Mouse (Mus musculus): Measurements from ENCODE around the gene Pebp1. TPM values are rescaled to one million over a fixed set of nuclear protein-coding genes. Genes with fewer than 3 reads are reported as not detected.

The Pebp1 gene
- polyA plus RNA-seq, 1 experiment: 697 TPM

DNA sequence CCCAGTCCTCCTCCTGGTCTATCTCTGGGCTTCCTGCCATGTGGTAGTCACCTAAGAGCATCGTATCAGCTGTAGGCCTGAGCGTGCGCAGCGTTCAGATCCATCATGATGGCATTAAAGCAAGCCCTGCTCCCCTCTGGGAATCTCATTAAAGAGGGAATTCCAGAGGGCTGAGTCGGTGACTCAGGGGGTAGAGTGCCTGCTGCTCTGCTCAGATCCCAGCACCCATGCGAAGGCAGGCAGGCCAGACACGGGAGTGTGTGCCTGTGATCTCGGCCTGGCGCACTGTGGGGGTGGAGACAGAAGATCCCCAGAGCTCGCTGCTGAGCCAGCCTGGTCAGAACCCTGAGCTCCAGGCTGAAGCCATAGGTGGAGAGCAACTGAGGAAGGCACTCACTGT lies 39.1 kb downstream of the Pebp1 start:
- no peaks in the 10 kb centered on the region for H3K79me2 ChIP-seq (ENCODE audit: control insufficient read depth, insufficient read depth)
- H3K4me3 ChIP-seq (ENCODE audit: insufficient read depth, poor library complexity, severe bottlenecking): no peak overlapping the region
- no peaks in the 10 kb centered on the region for H3K36me3 ChIP-seq (ENCODE audit: control insufficient read depth, insufficient read depth)
- H3K79me3 ChIP-seq (ENCODE audit: low read depth): no peaks in the 10 kb centered on the region
- TF ChIP-seq FOSL1 (IDR thresholded peaks at IDR 0.05; ENCODE audit: insufficient read depth, low read length, poor library complexity, severe bottlenecking) (no peak), CTCF (IDR thresholded peaks at IDR 0.05; ENCODE audit: control insufficient read depth, insufficient read depth, insufficient read length) (no peak), MYOG (IDR thresholded peaks at IDR 0.05; ENCODE audit: control insufficient read depth, extremely low read depth, insufficient read length) (no peak), USF1 (IDR thresholded peaks at IDR 0.05; ENCODE audit: low read depth) (no peak), CEBPB (IDR thresholded peaks at IDR 0.05; ENCODE audit: low read depth) (no peak), MAX (IDR thresholded peaks at IDR 0.05) (no peak), MYOD1 (IDR thresholded peaks at IDR 0.05; ENCODE audit: control insufficient read depth, insufficient read length, low read depth) (no peak)
- H3K27me3 ChIP-seq (ENCODE audit: control insufficient read depth, insufficient read depth, insufficient read length): no peaks in the 10 kb centered on the region
- H3ac ChIP-seq (ENCODE audit: control insufficient read depth, insufficient read length, low read depth): no peak overlapping the region

DNA sequence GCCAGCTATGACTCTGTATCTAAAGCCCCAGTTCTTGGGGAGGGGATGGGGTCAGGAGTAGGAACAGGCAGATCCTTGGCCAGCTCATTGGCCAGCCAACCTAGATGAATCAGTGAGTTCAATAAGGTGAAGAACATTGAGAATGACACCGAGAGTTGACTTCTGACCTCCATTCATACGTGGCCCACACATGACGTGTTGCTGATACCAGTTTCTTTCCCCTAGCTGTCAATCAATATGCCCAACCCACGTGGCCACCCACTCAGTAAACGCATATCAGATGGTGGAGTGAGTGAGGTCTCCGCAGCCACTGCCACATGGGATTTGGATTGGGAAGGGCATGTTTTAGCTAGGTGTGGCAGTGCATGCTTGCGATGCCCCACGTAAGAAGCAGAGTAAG lies 42.3 kb downstream of the Pebp1 start:
- Histone ChIP-seq H3K79me2 (ENCODE audit: control insufficient read depth, insufficient read depth) (no peaks in the 10 kb centered on the region), H3ac (ENCODE audit: control insufficient read depth, insufficient read length, low read depth) (no peak overlapping the region), H3K36me3 (ENCODE audit: control insufficient read depth, insufficient read depth) (no peaks in the 10 kb centered on the region), H3K27me3 (ENCODE audit: control insufficient read depth, insufficient read depth, insufficient read length) (no peaks in the 10 kb centered on the region), H3K79me3 (ENCODE audit: low read depth) (no peaks in the 10 kb centered on the region), H3K4me3 (ENCODE audit: insufficient read depth, poor library complexity, severe bottlenecking) (no peak overlapping the region)
- TF ChIP-seq CEBPB (IDR thresholded peaks at IDR 0.05; ENCODE audit: low read depth) (no peak), MYOD1 (IDR thresholded peaks at IDR 0.05; ENCODE audit: control insufficient read depth, insufficient read length, low read depth) (no peak), MYOG (IDR thresholded peaks at IDR 0.05; ENCODE audit: control insufficient read depth, extremely low read depth, insufficient read length) (no peak)

DNA sequence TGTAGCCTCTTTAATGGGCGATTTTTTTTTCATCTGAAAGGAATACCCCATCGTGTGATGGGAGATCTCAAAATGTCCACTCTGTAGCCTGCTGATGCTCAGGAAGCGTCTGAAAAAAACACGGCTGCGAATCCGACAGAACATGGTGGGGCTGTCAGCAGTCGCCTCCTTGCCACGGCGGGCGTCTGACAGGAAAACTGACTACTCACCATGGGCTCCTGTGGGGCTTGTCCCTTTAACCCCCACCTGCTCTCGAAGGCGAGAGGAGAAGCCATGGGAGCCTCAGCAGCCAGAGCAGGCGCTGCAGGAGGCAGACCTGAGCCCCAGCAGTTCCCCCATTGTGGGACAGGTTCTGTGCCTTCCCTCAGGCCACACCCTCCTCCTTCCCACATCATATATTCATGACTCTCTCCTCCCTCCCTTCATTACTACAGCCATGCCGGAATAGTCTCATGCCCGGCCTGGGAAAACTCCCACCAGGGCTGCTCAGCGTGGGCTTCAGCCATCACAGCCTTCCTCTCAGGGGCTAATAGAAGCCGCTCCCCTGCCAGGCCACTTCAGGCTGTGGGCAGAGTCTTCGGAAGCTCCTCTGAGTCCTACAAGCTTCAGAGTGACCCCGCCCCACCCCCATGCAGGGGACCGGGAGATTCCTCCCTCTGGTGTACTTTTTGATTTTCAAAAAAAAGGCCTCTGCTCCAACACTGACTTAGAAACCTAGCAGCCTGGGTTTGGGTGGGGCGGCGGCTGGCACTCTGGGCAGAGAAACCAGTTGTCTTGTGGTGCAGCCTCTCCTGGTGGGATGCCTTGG lies 44.5 kb downstream of the Pebp1 start:
- Histone ChIP-seq H3K79me2 (ENCODE audit: control insufficient read depth, insufficient read depth) (no peaks in the 10 kb centered on the region), H3K4me3 (ENCODE audit: insufficient read depth, poor library complexity, severe bottlenecking) (no peak overlapping the region), H3K36me3 (ENCODE audit: control insufficient read depth, insufficient read depth) (no peaks in the 10 kb centered on the region), H3ac (ENCODE audit: control insufficient read depth, insufficient read length, low read depth) (no peak overlapping the region), H3K27me3 (ENCODE audit: control insufficient read depth, insufficient read depth, insufficient read length) (no peaks in the 10 kb centered on the region), H3K79me3 (ENCODE audit: low read depth) (no peaks in the 10 kb centered on the region)
- TF ChIP-seq MAX (IDR thresholded peaks at IDR 0.05) (no peak), MYOG (IDR thresholded peaks at IDR 0.05; ENCODE audit: control insufficient read depth, extremely low read depth, insufficient read length) (no peak), MYOD1 (IDR thresholded peaks at IDR 0.05; ENCODE audit: control insufficient read depth, insufficient read length, low read depth) (no peak), CEBPB (IDR thresholded peaks at IDR 0.05; ENCODE audit: low read depth) (no peak), FOSL1 (IDR thresholded peaks at IDR 0.05; ENCODE audit: insufficient read depth, low read length, poor library complexity, severe bottlenecking) (no peak), USF1 (IDR thresholded peaks at IDR 0.05; ENCODE audit: low read depth) (no peak), CTCF (IDR thresholded peaks at IDR 0.05; ENCODE audit: control insufficient read depth, insufficient read depth, insufficient read length) (no peak)

DNA sequence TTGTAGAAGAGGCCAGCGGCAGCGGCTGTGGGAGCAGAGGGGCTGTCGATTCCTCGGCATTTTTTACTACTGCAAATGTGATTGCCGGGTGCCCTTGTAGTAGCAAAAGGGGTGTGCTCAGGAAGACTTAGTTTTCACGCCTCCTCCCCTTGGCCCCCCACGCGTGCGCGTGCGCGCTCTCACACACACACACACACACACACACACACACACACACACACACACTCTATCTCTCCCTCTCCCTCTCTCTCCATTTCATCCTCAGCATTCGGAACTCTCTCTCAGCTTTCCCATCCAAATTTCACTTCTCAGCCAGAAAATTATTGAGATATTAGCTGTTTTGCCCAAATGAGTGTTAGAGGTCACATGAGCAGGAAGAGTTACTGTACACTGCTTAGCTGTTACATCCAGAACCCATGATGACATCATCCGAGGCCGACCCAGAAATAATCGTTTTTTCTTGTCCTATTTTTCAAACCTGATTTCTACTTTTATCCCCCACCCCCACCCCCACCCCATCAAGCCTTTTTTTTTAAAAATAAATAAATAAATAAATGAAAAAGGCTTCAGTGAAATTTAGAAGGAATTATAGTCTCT lies 45.4 kb downstream of the Pebp1 start:
- TF ChIP-seq USF1 (IDR thresholded peaks at IDR 0.05; ENCODE audit: low read depth) (peak; percentile 19), MYOG (IDR thresholded peaks at IDR 0.05; ENCODE audit: control insufficient read depth, extremely low read depth, insufficient read length) (no peak)
- H3K27me3 ChIP-seq (ENCODE audit: control insufficient read depth, insufficient read depth, insufficient read length): no peaks in the 10 kb centered on the region
- H3K36me3 ChIP-seq (ENCODE audit: control insufficient read depth, insufficient read depth): no peaks in the 10 kb centered on the region
- no peak overlapping the region for H3K4me3 ChIP-seq (ENCODE audit: insufficient read depth, poor library complexity, severe bottlenecking)
- H3K79me2 ChIP-seq (ENCODE audit: control insufficient read depth, insufficient read depth): no peaks in the 10 kb centered on the region
- no peaks in the 10 kb centered on the region for H3K79me3 ChIP-seq (ENCODE audit: low read depth)
- H3ac ChIP-seq (ENCODE audit: control insufficient read depth, insufficient read length, low read depth): no peak overlapping the region

DNA sequence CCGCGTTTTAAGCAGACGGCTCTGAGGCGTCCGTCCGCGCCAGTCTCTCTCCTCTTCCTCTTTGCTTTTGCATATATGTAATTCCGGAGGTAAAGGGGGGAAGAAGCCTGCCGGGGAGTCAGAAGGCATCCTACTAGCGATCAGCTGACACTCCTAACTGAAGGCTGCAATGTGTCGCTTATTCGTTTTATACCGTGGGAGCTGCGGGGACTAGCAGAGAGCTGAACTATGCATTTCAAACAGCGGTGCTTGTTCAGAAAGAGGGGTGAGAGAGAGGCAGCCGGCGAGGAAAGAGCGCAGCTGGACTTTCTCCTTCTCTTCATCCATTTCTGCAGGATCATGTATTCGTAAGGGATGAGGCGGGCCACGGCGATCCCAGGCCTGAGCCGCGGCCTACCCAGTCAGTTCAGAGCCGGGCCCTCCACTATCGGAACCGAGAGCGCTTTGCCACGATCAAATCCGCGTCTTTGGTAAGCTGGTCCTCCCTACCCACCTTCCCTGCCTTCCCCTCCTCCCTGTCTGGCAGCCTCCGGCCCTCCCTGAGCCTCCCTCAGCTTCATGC lies 46.6 kb downstream of the Pebp1 start:
- Histone ChIP-seq H3K36me3 (ENCODE audit: control insufficient read depth, insufficient read depth) (no peaks in the 10 kb centered on the region), H3ac (ENCODE audit: control insufficient read depth, insufficient read length, low read depth) (peak overlapping the region; percentile 47), H3K27me3 (ENCODE audit: control insufficient read depth, insufficient read depth, insufficient read length) (no peaks in the 10 kb centered on the region), H3K79me2 (ENCODE audit: control insufficient read depth, insufficient read depth) (no peaks in the 10 kb centered on the region), H3K79me3 (ENCODE audit: low read depth) (no peaks in the 10 kb centered on the region), H3K4me3 (ENCODE audit: insufficient read depth, poor library complexity, severe bottlenecking) (peak overlapping the region; percentile 23)
- TF ChIP-seq MYOG (IDR thresholded peaks at IDR 0.05; ENCODE audit: control insufficient read depth, extremely low read depth, insufficient read length) (no peak), CTCF (IDR thresholded peaks at IDR 0.05; ENCODE audit: control insufficient read depth, insufficient read depth, insufficient read length) (no peak), FOSL1 (IDR thresholded peaks at IDR 0.05; ENCODE audit: insufficient read depth, low read length, poor library complexity, severe bottlenecking) (no peak), MYOD1 (IDR thresholded peaks at IDR 0.05; ENCODE audit: control insufficient read depth, insufficient read length, low read depth) (no peak), USF1 (IDR thresholded peaks at IDR 0.05; ENCODE audit: low read depth) (peak; percentile 2), CEBPB (IDR thresholded peaks at IDR 0.05; ENCODE audit: low read depth) (no peak)
